28 mouse cellular contexts compared by ENCODE assay signal in genomic region chr11:19420143-19420542, GRCm38 (mm10).
A peak's percentile ranks its signal among the peaks of the same experiment; 100 is the strongest.
DNase-seq lines count a peak whose midpoint lies in the region; ATAC-seq and TF ChIP-seq lines count a peak whose summit lies in the region.
"Had no signal": no experiment of that assay in that cellular context is flagged by ENCODE, and none has a peak within 500 bp of the region (broad histone marks: within the 10 kb centered on the region; RNA-seq: fewer than 3 reads in every experiment).

No protein-coding gene starts in this region.

- H3K9me3 ChIP-seq in forebrain, embryonic 15.5 days = no peaks in the 10 kb centered on the region
- H3K9me3 ChIP-seq in forebrain, embryonic 10.5 days = no peaks in the 10 kb centered on the region
- H3K9me3 ChIP-seq in kidney, postnatal 0 days (replicated peaks; ENCODE audit: low read length) = no peaks in the 10 kb centered on the region
- H3K9me3 ChIP-seq in neural tube, embryonic 14.5 days (ENCODE audit: control insufficient read depth, low read length) = no peaks in the 10 kb centered on the region
- H3K9me3 ChIP-seq in neural tube, embryonic 15.5 days (replicated peaks) = no peaks in the 10 kb centered on the region
- no peaks in the 10 kb centered on the region for H3K9me3 ChIP-seq in stomach, postnatal 0 days (ENCODE audit: control insufficient read depth, low read length)
- H3K9me3 ChIP-seq: embryonic facial prominence, embryonic 10.5 days; embryonic facial prominence, embryonic 15.5 days; hindbrain, embryonic 15.5 days; limb, embryonic 12.5 days; liver, embryonic 15.5 days had no signal

- no peaks in the 10 kb centered on the region for H3K36me3 ChIP-seq in forebrain, embryonic 15.5 days
- no peaks in the 10 kb centered on the region for H3K36me3 ChIP-seq in forebrain, embryonic 10.5 days (replicated peaks)
- H3K36me3 ChIP-seq in kidney, postnatal 0 days (ENCODE audit: insufficient read depth, low read length) = no peaks in the 10 kb centered on the region
- no peaks in the 10 kb centered on the region for H3K36me3 ChIP-seq in neural tube, embryonic 14.5 days (ENCODE audit: control insufficient read depth, insufficient read depth, low read length)
- H3K36me3 ChIP-seq in neural tube, embryonic 15.5 days = no peaks in the 10 kb centered on the region
- no peaks in the 10 kb centered on the region for H3K36me3 ChIP-seq in stomach, postnatal 0 days (ENCODE audit: control insufficient read depth, insufficient read depth, low read length)
- H3K36me3 ChIP-seq: embryonic facial prominence, embryonic 10.5 days; embryonic facial prominence, embryonic 15.5 days; hindbrain, embryonic 15.5 days; limb, embryonic 12.5 days; liver, embryonic 15.5 days had no signal

- H3K9ac ChIP-seq in forebrain, embryonic 15.5 days (replicated peaks) = no peak overlapping the region
- H3K9ac ChIP-seq in kidney, postnatal 0 days (ENCODE audit: low read depth, low read length) = no peak overlapping the region
- H3K9ac ChIP-seq in neural tube, embryonic 14.5 days (replicated peaks; ENCODE audit: low read depth, low read length) = no peak overlapping the region
- no peak overlapping the region for H3K9ac ChIP-seq in neural tube, embryonic 15.5 days (replicated peaks)
- no peak overlapping the region for H3K9ac ChIP-seq in stomach, postnatal 0 days (ENCODE audit: low read length)
- H3K9ac ChIP-seq: embryonic facial prominence, embryonic 15.5 days; hindbrain, embryonic 15.5 days; limb, embryonic 12.5 days; liver, embryonic 15.5 days; lung, embryonic 14.5 days had no signal

- TF ChIP-seq CTCF in kidney, postnatal 0 days (IDR thresholded peaks at IDR 0.05; ENCODE audit: low read depth) = peak; percentile 46
- peak; percentile 41 for TF ChIP-seq CTCF in stomach, postnatal 0 days (IDR thresholded peaks at IDR 0.05; ENCODE audit: low read depth)

- no peak overlapping the region for H3K4me2 ChIP-seq in forebrain, embryonic 15.5 days (replicated peaks)
- no peak overlapping the region for H3K4me2 ChIP-seq in kidney, postnatal 0 days (ENCODE audit: low read length)
- no peak overlapping the region for H3K4me2 ChIP-seq in neural tube, embryonic 14.5 days (ENCODE audit: low read depth, low read length)
- no peak overlapping the region for H3K4me2 ChIP-seq in neural tube, embryonic 15.5 days
- H3K4me2 ChIP-seq in stomach, postnatal 0 days (replicated peaks; ENCODE audit: low read depth) = no peak overlapping the region
- H3K4me2 ChIP-seq: embryonic facial prominence, embryonic 15.5 days; heart, embryonic 11.5 days; hindbrain, embryonic 15.5 days; limb, embryonic 12.5 days; liver, embryonic 15.5 days; lung, embryonic 14.5 days; midbrain, embryonic 11.5 days had no signal

- no peak overlapping the region for H3K27ac ChIP-seq in forebrain, embryonic 15.5 days (replicated peaks)
- H3K27ac ChIP-seq in forebrain, embryonic 10.5 days = no peak overlapping the region
- H3K27ac ChIP-seq in kidney, postnatal 0 days = no peak overlapping the region
- no peak overlapping the region for H3K27ac ChIP-seq in neural tube, embryonic 14.5 days (ENCODE audit: low read depth, low read length)
- no peak overlapping the region for H3K27ac ChIP-seq in neural tube, embryonic 15.5 days (replicated peaks)
- H3K27ac ChIP-seq in stomach, postnatal 0 days (replicated peaks) = no peak overlapping the region
- H3K27ac ChIP-seq: embryonic facial prominence, embryonic 10.5 days; embryonic facial prominence, embryonic 15.5 days; hindbrain, embryonic 15.5 days; limb, embryonic 12.5 days; liver, embryonic 15.5 days had no signal

- DNase-seq in forebrain, embryonic 10.5 days (ENCODE audit: extremely low spot score, low spot score) = no peak
- peak; percentile 19 for DNase-seq in kidney, postnatal 0 days (ENCODE audit: low spot score)
- no peak for DNase-seq in kidney, adult 9 months
- DNase-seq in stomach, postnatal 0 days (ENCODE audit: low spot score) = no peak
- DNase-seq in frontal cortex, postnatal 25 days (ENCODE audit: low spot score in 2 of 2) = no peak
- DNase-seq: adrenal gland, adult 8-10 months; cerebellum, adult 8-10 months; cerebellum, postnatal 25 days; gastrocnemius, postnatal 14 days; heart, postnatal 36 days; kidney, adult 18-20 months; kidney, postnatal 4 days; layer of hippocampus, adult 9-11 months; lung, embryonic 14.5 days; lung, postnatal 14 days; right cerebral cortex, adult 18-20 months; thymus, postnatal 4 days had no signal

- H3K4me3 ChIP-seq in forebrain, embryonic 15.5 days = no peak overlapping the region
- H3K4me3 ChIP-seq in forebrain, embryonic 10.5 days = no peak overlapping the region
- no peak overlapping the region for H3K4me3 ChIP-seq in kidney, postnatal 0 days (replicated peaks; ENCODE audit: low read depth, low read length)
- H3K4me3 ChIP-seq in neural tube, embryonic 14.5 days (ENCODE audit: low read depth, low read length) = no peak overlapping the region
- no peak overlapping the region for H3K4me3 ChIP-seq in neural tube, embryonic 15.5 days (replicated peaks)
- no peak overlapping the region for H3K4me3 ChIP-seq in stomach, postnatal 0 days (ENCODE audit: low read depth, low read length)
- H3K4me3 ChIP-seq: embryonic facial prominence, embryonic 10.5 days; embryonic facial prominence, embryonic 15.5 days; hindbrain, embryonic 15.5 days; limb, embryonic 12.5 days; liver, embryonic 15.5 days had no signal

- 28% methylated on average over 2 of the region's 2 CpGs for WGBS in forebrain, embryonic 15.5 days
- 79% methylated on average over 2 of the region's 2 CpGs for WGBS in forebrain, embryonic 10.5 days
- WGBS in kidney, postnatal 0 days = 81% methylated on average over 2 of the region's 2 CpGs
- WGBS in neural tube, embryonic 14.5 days = 76% methylated on average over 2 of the region's 2 CpGs
- WGBS in neural tube, embryonic 15.5 days = 75% methylated on average over 2 of the region's 2 CpGs
- 77% methylated on average over 2 of the region's 2 CpGs for WGBS in stomach, postnatal 0 days

- no peaks in the 10 kb centered on the region for H3K27me3 ChIP-seq in forebrain, embryonic 15.5 days
- H3K27me3 ChIP-seq in forebrain, embryonic 10.5 days (ENCODE audit: poor library complexity, severe bottlenecking) = peaks cover 8% of the 10 kb centered on the region; the same call in 1 of the 2 replicates
- no peaks in the 10 kb centered on the region for H3K27me3 ChIP-seq in kidney, postnatal 0 days (ENCODE audit: insufficient read depth, low read length)
- no peaks in the 10 kb centered on the region for H3K27me3 ChIP-seq in neural tube, embryonic 14.5 days (ENCODE audit: control insufficient read depth, insufficient read depth, low read length)
- H3K27me3 ChIP-seq in neural tube, embryonic 15.5 days (replicated peaks) = no peaks in the 10 kb centered on the region; the same call in 1 of the 2 replicates
- H3K27me3 ChIP-seq in stomach, postnatal 0 days (ENCODE audit: control insufficient read depth, insufficient read depth, low read length) = no peaks in the 10 kb centered on the region
- H3K27me3 ChIP-seq: embryonic facial prominence, embryonic 15.5 days; hindbrain, embryonic 15.5 days; liver, embryonic 15.5 days had no signal

- peaks cover 4% of the 10 kb centered on the region; the same call in 1 of the 2 replicates for H3K4me1 ChIP-seq in forebrain, embryonic 15.5 days
- peaks cover 15% of the 10 kb centered on the region; the same call in 1 of the 2 replicates for H3K4me1 ChIP-seq in forebrain, embryonic 10.5 days
- 0 out of 2 replicates have a peak, but pooled peaks cover 4% of the 10 kb centered on the region for H3K4me1 ChIP-seq in kidney, postnatal 0 days (replicated peaks; ENCODE audit: insufficient read depth, low read length)
- H3K4me1 ChIP-seq in neural tube, embryonic 14.5 days (ENCODE audit: control insufficient read depth, insufficient read depth, low read length) = peaks cover 7% of the 10 kb centered on the region
- peaks cover 15% of the 10 kb centered on the region for H3K4me1 ChIP-seq in neural tube, embryonic 15.5 days
- H3K4me1 ChIP-seq in stomach, postnatal 0 days (replicated peaks; ENCODE audit: control insufficient read depth, insufficient read depth) = no peaks in the 10 kb centered on the region
- H3K4me1 ChIP-seq: liver, embryonic 15.5 days had no signal

- TF ChIP-seq EP300 in stomach, postnatal 0 days (optimal IDR thresholded peaks at IDR 0.05) = no peak

- ATAC-seq in forebrain, embryonic 15.5 days (replicated peaks) = peak; percentile 48; the same call in 1 of the 2 replicates
- ATAC-seq in kidney, postnatal 0 days (replicated peaks; ENCODE audit: low FRiP score, low read depth) = no peak
- peak; percentile 63; the same call in 1 of the 2 replicates for ATAC-seq in neural tube, embryonic 14.5 days (ENCODE audit: low read depth)
- no peak; the same call in 1 of the 2 replicates for ATAC-seq in neural tube, embryonic 15.5 days (ENCODE audit: low FRiP score)
- no peak for ATAC-seq in stomach, postnatal 0 days (ENCODE audit: low FRiP score, low TSS enrichment)
- ATAC-seq: CD4-positive, CD25-positive, alpha-beta regulatory T cell, adult 4 months had no signal

Comparison
In these comparisons a context has a peak if more than half of its experiments do, and no peak if none do; other contexts are left out.
1. ATAC-seq: peak in forebrain, embryonic 15.5 days (single experiment) and neural tube, embryonic 14.5 days (single experiment); none in kidney, postnatal 0 days (single experiment), neural tube, embryonic 15.5 days (single experiment) and stomach, postnatal 0 days (single experiment).